In the genomic region with DNA sequence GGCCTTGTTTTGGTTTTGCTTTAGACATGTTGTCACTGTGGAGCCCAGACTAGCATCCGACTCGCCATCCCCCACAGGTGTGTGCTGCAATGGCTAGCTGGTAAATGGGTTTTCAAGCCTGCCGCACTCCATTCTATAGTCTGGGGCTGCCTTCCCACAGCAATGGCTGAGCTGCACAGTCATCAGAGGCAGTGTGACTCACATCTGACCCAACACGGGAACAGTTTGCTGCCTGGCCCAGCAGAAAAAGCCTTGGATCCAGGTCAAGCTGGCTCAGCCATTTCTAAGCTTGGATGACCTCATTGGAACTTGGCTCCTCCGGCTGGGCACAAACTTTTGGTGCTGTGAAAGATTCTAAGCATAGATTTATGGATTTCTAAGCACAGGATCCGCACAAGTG, we compare ENCODE assay signal across 10 mouse cellular contexts.
DNase-seq lines count a peak whose midpoint lies in the region; ATAC-seq and TF ChIP-seq lines count a peak whose summit lies in the region.
"Had no signal": no experiment of that assay in that cellular context is flagged by ENCODE, and none has a peak within 500 bp of the region (broad histone marks: within the 10 kb centered on the region; RNA-seq: fewer than 3 reads in every experiment).

No protein-coding gene starts in this region.

- H3K36me3 ChIP-seq in neural tube, embryonic 15.5 days = no peaks in the 10 kb centered on the region
- H3K36me3 ChIP-seq in embryonic facial prominence, embryonic 10.5 days (replicated peaks) = peaks cover 8% of the 10 kb centered on the region; the same call in 1 of the 2 replicates
- H3K36me3 ChIP-seq: embryonic facial prominence, embryonic 13.5 days had no signal

- TF ChIP-seq CTCF in lung, adult 2 months (IDR thresholded peaks at IDR 0.05; ENCODE audit: insufficient read depth, low read length) = no peak

- 61% methylated on average over 6 of the region's 6 CpGs for WGBS in lung, adult 2 months
- 80% methylated on average over 6 of the region's 6 CpGs for whole genome bisulfite sequencing in neural tube, embryonic 15.5 days
- 88% methylated on average over 6 of the region's 6 CpGs for WGBS in embryonic facial prominence, embryonic 10.5 days

- peak; percentile 33 to 40 for DNase-seq in lung, adult 18-20 months
- no peak for DNase-seq in lung, adult 2 months
- DNase-seq in adrenal gland, postnatal 25 days = peak; percentile 73
- peak; percentile 58 for DNase-seq in gastrocnemius, postnatal 10 days
- peak; percentile 63 for DNase-seq in lung, postnatal 36 days
- DNase-seq in embryonic facial prominence, embryonic 10.5 days (ENCODE audit: low spot score) = no peak
- no peak for DNase-seq in thymus, postnatal 4 days

- no peak overlapping the region for H3K27ac ChIP-seq in neural tube, embryonic 15.5 days (replicated peaks)
- no peak overlapping the region for H3K27ac ChIP-seq in embryonic facial prominence, embryonic 10.5 days (replicated peaks)
- H3K27ac ChIP-seq: embryonic facial prominence, embryonic 13.5 days; macrophage had no signal

- H3K9ac ChIP-seq in neural tube, embryonic 15.5 days (replicated peaks) = no peak overlapping the region
- H3K9ac ChIP-seq: embryonic facial prominence, embryonic 13.5 days had no signal

- ATAC-seq in neural tube, embryonic 15.5 days (ENCODE audit: low FRiP score) = no peak

- H3K4me3 ChIP-seq in lung, adult 2 months (replicated peaks; ENCODE audit: extremely low read depth, low read depth, low read length) = no peak overlapping the region
- H3K4me3 ChIP-seq in neural tube, embryonic 15.5 days (replicated peaks) = no peak overlapping the region
- H3K4me3 ChIP-seq in embryonic facial prominence, embryonic 10.5 days = no peak overlapping the region
- H3K4me3 ChIP-seq: embryonic facial prominence, embryonic 13.5 days had no signal

- TF ChIP-seq POLR2A in lung, adult 2 months (IDR thresholded peaks at IDR 0.05; ENCODE audit: borderline replicate concordance, extremely low read depth, low read depth, low read length) = no peak

- no peaks in the 10 kb centered on the region for H3K9me3 ChIP-seq in neural tube, embryonic 15.5 days (replicated peaks)
- H3K9me3 ChIP-seq in embryonic facial prominence, embryonic 10.5 days = no peaks in the 10 kb centered on the region
- H3K9me3 ChIP-seq: embryonic facial prominence, embryonic 13.5 days had no signal

- H3K4me2 ChIP-seq in neural tube, embryonic 15.5 days = no peak overlapping the region
- H3K4me2 ChIP-seq: embryonic facial prominence, embryonic 13.5 days had no signal

- H3K27me3 ChIP-seq in neural tube, embryonic 15.5 days (replicated peaks) = no peaks in the 10 kb centered on the region
- no peaks in the 10 kb centered on the region for H3K27me3 ChIP-seq in embryonic facial prominence, embryonic 10.5 days (replicated peaks; ENCODE audit: low read depth, poor library complexity, severe bottlenecking)
- H3K27me3 ChIP-seq: embryonic facial prominence, embryonic 13.5 days had no signal

- no peaks in the 10 kb centered on the region for H3K4me1 ChIP-seq in lung, adult 2 months (ENCODE audit: control insufficient read depth, insufficient read depth, low read length)
- H3K4me1 ChIP-seq in neural tube, embryonic 15.5 days = 0 out of 2 replicates have a peak, but pooled peaks cover 5% of the 10 kb centered on the region
- H3K4me1 ChIP-seq in embryonic facial prominence, embryonic 10.5 days = no peaks in the 10 kb centered on the region
- H3K4me1 ChIP-seq: embryonic facial prominence, embryonic 13.5 days had no signal

Comparison
In these comparisons a context has a peak if more than half of its experiments do, and no peak if none do; other contexts are left out.
1. DNase-seq: peak in lung, adult 18-20 months (2 of 2), adrenal gland, postnatal 25 days (single experiment), gastrocnemius, postnatal 10 days (single experiment) and lung, postnatal 36 days (single experiment); none in lung, adult 2 months (single experiment), embryonic facial prominence, embryonic 10.5 days (single experiment) and thymus, postnatal 4 days (single experiment).